ENCODE assay signal across 8 mouse cellular contexts in the genomic region with DNA sequence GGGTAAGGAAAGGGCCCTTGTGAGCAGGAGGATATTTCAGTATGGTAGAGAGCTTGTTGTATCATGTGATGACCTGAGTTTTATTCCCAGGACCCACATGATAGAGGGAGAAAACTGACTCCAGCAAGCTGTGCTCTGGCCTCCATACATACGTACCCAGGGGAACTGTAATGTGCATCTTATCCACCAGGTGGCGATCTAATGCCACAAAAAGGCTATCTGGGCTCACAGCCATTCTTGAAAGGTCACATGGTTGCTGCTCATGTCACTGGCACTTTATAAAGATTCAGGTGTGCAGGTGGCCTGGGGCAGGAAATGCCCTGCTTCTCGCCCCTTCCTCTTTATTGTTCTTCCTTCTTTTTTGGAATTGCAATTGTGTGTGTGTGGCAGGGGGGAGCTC. TPM values are rescaled to one million over a fixed set of nuclear protein-coding genes. Genes with fewer than 3 reads are reported as not detected.
A peak's percentile ranks its signal among the peaks of the same experiment; 100 is the strongest.
DNase-seq lines count a peak whose midpoint lies in the region; ATAC-seq lines count a peak whose summit lies in the region.

No protein-coding gene starts in this region.

- DNase-seq in NIH3T3 (ENCODE audit: low read depth) = peak; percentile 83
- DNase-seq in c-Kit-positive CD71-positive TER-119-negative erythroid progenitor cells, embryonic 14.5 days (ENCODE audit: low read depth) = peak; percentile 49
- peak; percentile 89 for DNase-seq in heart, postnatal 4 days
- DNase-seq in layer of hippocampus, postnatal 14 days (ENCODE audit: low spot score in 2 of 2) = peak; percentile 82 to 85
- DNase-seq in lung, postnatal 36 days = peak; percentile 91
- DNase-seq in right cerebral cortex, postnatal 14 days = peak; percentile 79

- H3K27ac ChIP-seq in forebrain, embryonic 15.5 days (replicated peaks) = no peak overlapping the region

- no peaks in the 10 kb centered on the region for H3K27me3 ChIP-seq in forebrain, embryonic 15.5 days

- H3K4me3 ChIP-seq in forebrain, embryonic 15.5 days = no peak overlapping the region

- peaks cover 3% of the 10 kb centered on the region; the same call in 1 of the 2 replicates for H3K4me1 ChIP-seq in forebrain, embryonic 15.5 days

- 7% methylated on average over 3 of the region's 3 CpGs for WGBS in forebrain, embryonic 15.5 days

- H3K36me3 ChIP-seq in forebrain, embryonic 15.5 days = no peaks in the 10 kb centered on the region

- H3K4me2 ChIP-seq in forebrain, embryonic 15.5 days (replicated peaks) = no peak overlapping the region

- no peak overlapping the region for H3K9ac ChIP-seq in forebrain, embryonic 15.5 days (replicated peaks)

- peak; percentile 28; the same call in 1 of the 2 replicates for ATAC-seq in forebrain, embryonic 15.5 days (replicated peaks)
- no peak for ATAC-seq in erythroid progenitor cell, adult 5-6 weeks (replicated peaks; ENCODE audit: low FRiP score, poor library complexity, severe bottlenecking)

- no peaks in the 10 kb centered on the region for H3K9me3 ChIP-seq in forebrain, embryonic 15.5 days

RNA-seq across cellular contexts. Expression of gene Gli2, which starts 34.1 kb away (rescaled TPM):
- 4.0 and 5.4 TPM in 2 replicates for polyA plus RNA-seq in forebrain, embryonic 15.5 days (2015; fragmentation: Nextera tagmentation; extraction: Ambion mirVana)
- 1 to 10 TPM; 4.6 to 5.2 TPM for total RNA-seq in heart, postnatal 4 days (2021)
- 1 to 10 TPM; 4.2 to 4.5 TPM for total RNA-seq in layer of hippocampus, postnatal 14 days (2021)
- not detected in 2 replicates for total RNA-seq in erythroid progenitor cell, adult 5-6 weeks (2015; ENCODE audit: low replicate concordance)
- total RNA-seq in erythroid progenitor cell, adult 5-6 weeks (2017; ENCODE audit: low replicate concordance) = not detected in 2 replicates

Comparison
In these comparisons a context has a peak if more than half of its experiments do, and no peak if none do; other contexts are left out.
1. RNA of gene Gli2, which starts 34.1 kb away (total RNA-seq): 4.6 to 5.2 TPM in heart, postnatal 4 days and 4.2 to 4.5 TPM in layer of hippocampus, postnatal 14 days; not detected in erythroid progenitor cell, adult 5-6 weeks; every median in the first group is over 4 times any median in the second.
2. Peak in every context shown above with its lines, with median percentiles within 50 percentile points of each other: DNase-seq.